Mouse (Mus musculus): ENCODE data around the gene Kctd12. TPM values are rescaled to one million over a fixed set of nuclear protein-coding genes. Genes with fewer than 3 reads are reported as not detected.

Gene Kctd12
- polyA plus RNA-seq, 1 experiment from 2014 or later, result 7.1 TPM

DNA sequence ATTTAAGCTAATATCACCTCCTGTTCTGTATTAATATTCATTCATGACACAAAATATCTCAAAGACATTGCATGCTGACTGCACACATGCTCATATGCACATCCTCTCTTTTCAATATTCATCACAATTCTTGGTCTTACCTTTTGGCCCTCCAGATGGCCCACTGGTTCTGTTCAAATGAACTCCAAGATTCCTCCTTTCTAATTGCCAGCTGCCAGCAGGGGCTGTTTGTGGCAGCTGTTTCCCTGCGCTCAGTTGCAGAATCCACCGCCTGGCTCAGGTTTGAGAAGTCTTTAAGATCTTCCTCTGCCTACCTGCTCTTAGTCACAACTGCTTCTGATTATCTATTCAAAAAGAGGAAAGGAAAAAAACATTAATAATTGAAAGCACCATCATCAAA, 34.6 kb downstream of the Kctd12 start:
- no peak for DNase-seq (ENCODE audit: low spot score)
- H3K4me2 ChIP-seq (ENCODE audit: low read depth, low read length, severe bottlenecking), result no peak overlapping the region
- 80% methylated on average over 2 of the region's 2 CpGs for WGBS

DNA sequence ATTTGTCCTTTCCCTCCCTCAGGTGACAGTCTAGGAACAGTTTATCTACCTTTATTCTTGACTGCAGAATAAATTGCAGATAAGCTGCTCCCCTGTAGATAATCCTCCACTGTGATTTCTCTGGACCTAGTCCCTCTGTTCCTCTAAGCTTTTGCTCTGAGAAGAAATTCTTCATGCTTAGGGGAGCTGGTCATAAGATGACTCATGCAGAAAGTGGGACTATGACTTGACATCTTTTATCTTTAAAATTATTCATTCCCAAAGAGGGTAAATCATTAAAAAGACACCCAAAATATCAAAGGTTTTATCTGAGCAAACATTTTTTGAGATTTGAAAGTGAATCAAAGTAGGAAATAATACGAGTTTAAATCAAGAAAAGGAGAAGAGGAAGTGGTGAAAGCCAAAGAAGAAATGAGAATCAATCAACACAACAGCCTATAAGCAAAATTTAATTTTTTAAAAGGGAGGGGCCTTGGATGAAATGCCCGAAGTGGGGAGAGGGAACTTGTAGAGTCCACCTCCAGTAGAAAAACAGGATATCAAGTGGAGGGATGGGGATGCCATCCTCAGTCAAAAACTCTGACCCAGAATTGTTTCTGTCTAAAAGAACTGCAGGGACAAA, 40.1 kb downstream of the Kctd12 start:
- no peak for ATAC-seq (replicated peaks; ENCODE audit: low FRiP score)
- no peak overlapping the region for H3K9ac ChIP-seq (ENCODE audit: low read length)
- WGBS, result 89% methylated on average over 2 of the region's 2 CpGs

More for the DNA sequence above, 34.6 kb downstream of the Kctd12 start:
- H3K27me3 ChIP-seq (ENCODE audit: control insufficient read depth, insufficient read depth, low read length), result no peaks in the 10 kb centered on the region
- H3K27ac ChIP-seq (ENCODE audit: low read depth, low read length), result no peak overlapping the region
- H3K9ac ChIP-seq (ENCODE audit: low read length), result no peak overlapping the region
- H3K4me3 ChIP-seq (ENCODE audit: low read depth, low read length), result no peak overlapping the region
- no peaks in the 10 kb centered on the region for H3K36me3 ChIP-seq (ENCODE audit: control insufficient read depth, insufficient read depth, low read length)
- H3K4me1 ChIP-seq (replicated peaks; ENCODE audit: control insufficient read depth, insufficient read depth, low read length), result no peaks in the 10 kb centered on the region
- no peak for ATAC-seq (replicated peaks; ENCODE audit: low FRiP score)
- no peaks in the 10 kb centered on the region for H3K9me3 ChIP-seq (ENCODE audit: control insufficient read depth, low read length)

DNA sequence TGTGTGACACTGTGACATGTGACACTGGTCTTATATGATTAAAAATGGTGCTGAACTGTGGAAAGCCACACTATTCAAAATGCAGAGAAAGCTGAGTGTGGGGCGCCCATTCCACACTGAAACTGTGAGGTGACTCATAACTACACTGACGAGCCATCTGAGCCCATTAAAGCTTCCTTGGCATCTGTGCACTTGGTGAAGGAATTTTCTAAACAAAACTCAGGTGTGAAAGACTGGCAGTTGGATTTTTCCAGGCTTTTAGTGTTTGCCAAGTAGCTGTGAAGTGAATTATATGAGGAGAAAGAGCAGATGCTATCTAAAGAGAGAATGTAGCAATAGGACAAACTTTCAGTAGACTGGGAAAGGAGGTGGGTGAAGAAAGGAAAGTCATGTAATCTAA, 47.6 kb downstream of the Kctd12 start:
- Histone ChIP-seq H3K36me3 (ENCODE audit: control insufficient read depth, insufficient read depth, low read length) (no peaks in the 10 kb centered on the region), H3K27me3 (ENCODE audit: control insufficient read depth, insufficient read depth, low read length) (no peaks in the 10 kb centered on the region), H3K4me1 (replicated peaks; ENCODE audit: control insufficient read depth, insufficient read depth, low read length) (no peaks in the 10 kb centered on the region), H3K4me3 (ENCODE audit: low read depth, low read length) (no peak overlapping the region), H3K27ac (ENCODE audit: low read depth, low read length) (no peak overlapping the region), H3K4me2 (ENCODE audit: low read depth, low read length, severe bottlenecking) (no peak overlapping the region), H3K9ac (ENCODE audit: low read length) (no peak overlapping the region), H3K9me3 (ENCODE audit: control insufficient read depth, low read length) (no peaks in the 10 kb centered on the region)
- DNase-seq (ENCODE audit: low spot score) (no peak), ATAC-seq (replicated peaks; ENCODE audit: low FRiP score) (no peak)
- WGBS, result 85% methylated on average over 2 of the region's 2 CpGs

More for the DNA sequence above, 40.1 kb downstream of the Kctd12 start:
- no peak for DNase-seq (ENCODE audit: low spot score)
- H3K9me3 ChIP-seq (ENCODE audit: control insufficient read depth, low read length), result no peaks in the 10 kb centered on the region
- H3K4me3 ChIP-seq (ENCODE audit: low read depth, low read length), result no peak overlapping the region
- no peak overlapping the region for H3K27ac ChIP-seq (ENCODE audit: low read depth, low read length)
- no peak overlapping the region for H3K4me2 ChIP-seq (ENCODE audit: low read depth, low read length, severe bottlenecking)
- no peaks in the 10 kb centered on the region for H3K36me3 ChIP-seq (ENCODE audit: control insufficient read depth, insufficient read depth, low read length)
- H3K4me1 ChIP-seq (replicated peaks; ENCODE audit: control insufficient read depth, insufficient read depth, low read length), result no peaks in the 10 kb centered on the region
- H3K27me3 ChIP-seq (ENCODE audit: control insufficient read depth, insufficient read depth, low read length), result no peaks in the 10 kb centered on the region

- WGBS, result 54% methylated on average over 1 of the region's 1 CpGs
- Histone ChIP-seq H3K4me1 (replicated peaks; ENCODE audit: control insufficient read depth, insufficient read depth, low read length) (no peaks in the 10 kb centered on the region), H3K4me3 (ENCODE audit: low read depth, low read length) (no peak overlapping the region), H3K9me3 (ENCODE audit: control insufficient read depth, low read length) (no peaks in the 10 kb centered on the region), H3K27me3 (ENCODE audit: control insufficient read depth, insufficient read depth, low read length) (no peaks in the 10 kb centered on the region), H3K27ac (ENCODE audit: low read depth, low read length) (no peak overlapping the region), H3K9ac (ENCODE audit: low read length) (no peak overlapping the region), H3K4me2 (ENCODE audit: low read depth, low read length, severe bottlenecking) (no peak overlapping the region), H3K36me3 (ENCODE audit: control insufficient read depth, insufficient read depth, low read length) (no peaks in the 10 kb centered on the region)
- ATAC-seq (replicated peaks; ENCODE audit: low FRiP score) (no peak), DNase-seq (ENCODE audit: low spot score) (no peak)
These were observed 51.5 kb downstream of the Kctd12 start for GRCm38 (mm10) chr14:102930933-102931332.

DNA sequence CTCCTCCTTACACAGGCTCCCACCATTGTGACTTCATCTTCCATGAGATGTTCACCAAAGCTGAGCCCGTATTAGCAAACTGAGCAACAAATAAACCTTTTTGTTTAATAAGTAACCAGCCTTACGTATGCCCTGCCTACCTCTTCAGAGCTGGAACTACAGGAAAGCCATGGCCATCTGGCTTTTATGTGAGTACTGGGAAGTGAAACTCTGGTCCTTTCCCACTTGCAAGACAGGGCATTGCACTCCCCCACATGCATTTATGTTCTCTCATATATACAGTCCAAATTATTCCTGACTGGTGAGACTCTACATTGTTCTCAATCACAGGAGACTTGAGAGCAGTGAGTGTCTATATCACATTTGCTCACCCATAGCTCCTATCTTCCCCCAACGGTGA, 52.9 kb downstream of the Kctd12 start:
- no peak for ATAC-seq (replicated peaks; ENCODE audit: low FRiP score)
- no peak overlapping the region for H3K4me3 ChIP-seq (ENCODE audit: low read depth, low read length)
- H3K4me1 ChIP-seq (replicated peaks; ENCODE audit: control insufficient read depth, insufficient read depth, low read length), result no peaks in the 10 kb centered on the region
- no peaks in the 10 kb centered on the region for H3K27me3 ChIP-seq (ENCODE audit: control insufficient read depth, insufficient read depth, low read length)
- no peak overlapping the region for H3K27ac ChIP-seq (ENCODE audit: low read depth, low read length)
- H3K4me2 ChIP-seq (ENCODE audit: low read depth, low read length, severe bottlenecking), result no peak overlapping the region
- no peaks in the 10 kb centered on the region for H3K9me3 ChIP-seq (ENCODE audit: control insufficient read depth, low read length)
- no peak for DNase-seq (ENCODE audit: low spot score)
- no peaks in the 10 kb centered on the region for H3K36me3 ChIP-seq (ENCODE audit: control insufficient read depth, insufficient read depth, low read length)
- WGBS, result 89% methylated on average over 3 of the region's 3 CpGs
- H3K9ac ChIP-seq (ENCODE audit: low read length), result no peak overlapping the region

- no peaks in the 10 kb centered on the region for H3K4me1 ChIP-seq (replicated peaks; ENCODE audit: control insufficient read depth, insufficient read depth, low read length)
- no peak overlapping the region for H3K9ac ChIP-seq (ENCODE audit: low read length)
- WGBS, result 85% methylated on average over 5 of the region's 5 CpGs
These were observed 54.5 kb downstream of the Kctd12 start for GRCm38 (mm10) chr14:102927847-102928466.

More at GRCm38 (mm10) chr14:102927847-102928466, 54.5 kb downstream of the Kctd12 start:
- H3K27me3 ChIP-seq (ENCODE audit: control insufficient read depth, insufficient read depth, low read length), result no peaks in the 10 kb centered on the region
- DNase-seq (ENCODE audit: low spot score) (no peak), ATAC-seq (replicated peaks; ENCODE audit: low FRiP score) (no peak)
- no peak overlapping the region for H3K4me2 ChIP-seq (ENCODE audit: low read depth, low read length, severe bottlenecking)
- no peaks in the 10 kb centered on the region for H3K36me3 ChIP-seq (ENCODE audit: control insufficient read depth, insufficient read depth, low read length)
- H3K27ac ChIP-seq (ENCODE audit: low read depth, low read length), result no peak overlapping the region
- no peaks in the 10 kb centered on the region for H3K9me3 ChIP-seq (ENCODE audit: control insufficient read depth, low read length)
- H3K4me3 ChIP-seq (ENCODE audit: low read depth, low read length), result no peak overlapping the region

Small RNA genes within 50 kb of the gene (microRNA-seq; reads per million reads assigned to microRNA genes)
- 2.5 reads per million for gene Mir5130 (ENCODE audit: insufficient number of aligned reads)

Other genes starting within 250 kb of the Kctd12 start
- gene Acod1, start 64.3 kb upstream of the Kctd12 start, polyA plus RNA-seq (2014; fragmentation: Nextera tagmentation; extraction: Ambion mirVana), result 0.13 TPM in 1 of 2 replicates, not detected in the other
- 23.1 and 25.6 TPM in 2 replicates for gene Cln5, start 87.6 kb upstream of the Kctd12 start, polyA plus RNA-seq (2014; fragmentation: Nextera tagmentation; extraction: Ambion mirVana)
- gene Fbxl3, start 116.9 kb upstream of the Kctd12 start, polyA plus RNA-seq (2014; fragmentation: Nextera tagmentation; extraction: Ambion mirVana), result 23.6 and 27.2 TPM in 2 replicates

All from forebrain, embryonic 11.5 days (tissue).